Mouse (Mus musculus): ENCODE data around the gene Htr2b. TPM values are rescaled to one million over a fixed set of nuclear protein-coding genes. Genes with fewer than 3 reads are reported as not detected.

The Htr2b gene
- polyA plus RNA-seq, 1 experiment from 2014 or later: 0.13 TPM

GRCm38 (mm10) chr1:86151376-86151775 lies 39.6 kb upstream of the Htr2b start:
- Histone ChIP-seq H3K27me3 (ENCODE audit: control insufficient read depth, insufficient read depth, low read depth, low read length) (no peaks in the 10 kb centered on the region), H3K4me3 (ENCODE audit: low read depth, low read length) (no peak overlapping the region), H3K9me3 (replicated peaks; ENCODE audit: control insufficient read depth, low read length, poor library complexity, severe bottlenecking) (no peaks in the 10 kb centered on the region), H3K4me1 (ENCODE audit: control insufficient read depth, insufficient read depth, low read length) (peaks cover 14% of the 10 kb centered on the region), H3K4me2 (ENCODE audit: low read length) (no peak overlapping the region), H3K36me3 (ENCODE audit: control insufficient read depth, insufficient read depth, low read length) (no peaks in the 10 kb centered on the region), H3K9ac (ENCODE audit: low read depth, low read length) (no peak overlapping the region), H3K27ac (ENCODE audit: low read length) (no peak overlapping the region)
- WGBS: 86% methylated on average over 7 of the region's 7 CpGs
- ATAC-seq: no peak

- Histone ChIP-seq H3K4me1 (ENCODE audit: control insufficient read depth, insufficient read depth, low read length) (peaks cover 14% of the 10 kb centered on the region), H3K36me3 (ENCODE audit: control insufficient read depth, insufficient read depth, low read length) (no peaks in the 10 kb centered on the region), H3K9me3 (replicated peaks; ENCODE audit: control insufficient read depth, low read length, poor library complexity, severe bottlenecking) (no peaks in the 10 kb centered on the region), H3K4me3 (ENCODE audit: low read depth, low read length) (no peak overlapping the region), H3K4me2 (ENCODE audit: low read length) (no peak overlapping the region), H3K9ac (ENCODE audit: low read depth, low read length) (no peak overlapping the region), H3K27ac (ENCODE audit: low read length) (no peak overlapping the region), H3K27me3 (ENCODE audit: control insufficient read depth, insufficient read depth, low read depth, low read length) (no peaks in the 10 kb centered on the region)
- 86% methylated on average over 6 of the region's 6 CpGs for WGBS
- no peak for ATAC-seq
Observed at GRCm38 (mm10) chr1:86150929-86151328, 39.2 kb upstream of the Htr2b start.

GRCm38 (mm10) chr1:86148161-86148560 lies 36.4 kb upstream of the Htr2b start:
- H3K9me3 ChIP-seq (replicated peaks; ENCODE audit: control insufficient read depth, low read length, poor library complexity, severe bottlenecking): no peaks in the 10 kb centered on the region
- no peak overlapping the region for H3K27ac ChIP-seq (ENCODE audit: low read length)
- no peaks in the 10 kb centered on the region; the same call in 1 of the 2 replicates for H3K4me1 ChIP-seq (ENCODE audit: control insufficient read depth, insufficient read depth, low read length)
- H3K4me3 ChIP-seq (ENCODE audit: low read depth, low read length): no peak overlapping the region
- WGBS: 78% methylated on average over 9 of the region's 9 CpGs
- ATAC-seq: no peak
- H3K4me2 ChIP-seq (ENCODE audit: low read length): no peak overlapping the region
- H3K27me3 ChIP-seq (ENCODE audit: control insufficient read depth, insufficient read depth, low read depth, low read length): no peaks in the 10 kb centered on the region
- H3K36me3 ChIP-seq (ENCODE audit: control insufficient read depth, insufficient read depth, low read length): no peaks in the 10 kb centered on the region; the same call in 1 of the 2 replicates
- H3K9ac ChIP-seq (ENCODE audit: low read depth, low read length): no peak overlapping the region

- Histone ChIP-seq H3K4me3 (ENCODE audit: low read depth, low read length) (no peak overlapping the region), H3K36me3 (ENCODE audit: control insufficient read depth, insufficient read depth, low read length) (no peaks in the 10 kb centered on the region; the same call in 1 of the 2 replicates), H3K9me3 (replicated peaks; ENCODE audit: control insufficient read depth, low read length, poor library complexity, severe bottlenecking) (no peaks in the 10 kb centered on the region), H3K4me1 (ENCODE audit: control insufficient read depth, insufficient read depth, low read length) (no peaks in the 10 kb centered on the region; the same call in 1 of the 2 replicates), H3K9ac (ENCODE audit: low read depth, low read length) (no peak overlapping the region), H3K4me2 (ENCODE audit: low read length) (no peak overlapping the region), H3K27ac (ENCODE audit: low read length) (no peak overlapping the region), H3K27me3 (ENCODE audit: control insufficient read depth, insufficient read depth, low read depth, low read length) (no peaks in the 10 kb centered on the region)
- WGBS: 84% methylated on average over 5 of the region's 5 CpGs
- ATAC-seq: no peak
Observed at GRCm38 (mm10) chr1:86147557-86147956, 35.8 kb upstream of the Htr2b start.

GRCm38 (mm10) chr1:86146293-86146692 lies 34.5 kb upstream of the Htr2b start:
- no peaks in the 10 kb centered on the region for H3K9me3 ChIP-seq (replicated peaks; ENCODE audit: control insufficient read depth, low read length, poor library complexity, severe bottlenecking)
- H3K36me3 ChIP-seq (ENCODE audit: control insufficient read depth, insufficient read depth, low read length): no peaks in the 10 kb centered on the region; the same call in 1 of the 2 replicates
- WGBS: 92% methylated on average over 5 of the region's 5 CpGs
- no peaks in the 10 kb centered on the region for H3K27me3 ChIP-seq (ENCODE audit: control insufficient read depth, insufficient read depth, low read depth, low read length)
- no peak overlapping the region for H3K27ac ChIP-seq (ENCODE audit: low read length)
- H3K4me2 ChIP-seq (ENCODE audit: low read length): no peak overlapping the region
- no peak overlapping the region for H3K4me3 ChIP-seq (ENCODE audit: low read depth, low read length)
- H3K9ac ChIP-seq (ENCODE audit: low read depth, low read length): no peak overlapping the region
- no peak for ATAC-seq
- no peaks in the 10 kb centered on the region; the same call in 1 of the 2 replicates for H3K4me1 ChIP-seq (ENCODE audit: control insufficient read depth, insufficient read depth, low read length)

- H3K4me2 ChIP-seq (ENCODE audit: low read length): no peak overlapping the region
- 79% methylated on average over 21 of the region's 21 CpGs for WGBS
- peaks cover 2% of the 10 kb centered on the region for H3K36me3 ChIP-seq (ENCODE audit: control insufficient read depth, insufficient read depth, low read length)
- H3K4me1 ChIP-seq (ENCODE audit: control insufficient read depth, insufficient read depth, low read length): no peaks in the 10 kb centered on the region
- H3K27ac ChIP-seq (ENCODE audit: low read length): no peak overlapping the region
- no peak overlapping the region for H3K4me3 ChIP-seq (ENCODE audit: low read depth, low read length)
- H3K9me3 ChIP-seq (replicated peaks; ENCODE audit: control insufficient read depth, low read length, poor library complexity, severe bottlenecking): no peaks in the 10 kb centered on the region
- no peak overlapping the region for H3K9ac ChIP-seq (ENCODE audit: low read depth, low read length)
- ATAC-seq: no peak
- H3K27me3 ChIP-seq (ENCODE audit: control insufficient read depth, insufficient read depth, low read depth, low read length): no peaks in the 10 kb centered on the region
Observed at GRCm38 (mm10) chr1:86144001-86144944, 32.5 kb upstream of the Htr2b start.

GRCm38 (mm10) chr1:86143165-86143564 lies 31.4 kb upstream of the Htr2b start:
- H3K36me3 ChIP-seq (ENCODE audit: control insufficient read depth, insufficient read depth, low read length): peaks cover 5% of the 10 kb centered on the region
- H3K9ac ChIP-seq (ENCODE audit: low read depth, low read length): no peak overlapping the region
- ATAC-seq: no peak
- WGBS: 82% methylated on average over 4 of the region's 4 CpGs
- H3K27me3 ChIP-seq (ENCODE audit: control insufficient read depth, insufficient read depth, low read depth, low read length): no peaks in the 10 kb centered on the region
- H3K9me3 ChIP-seq (replicated peaks; ENCODE audit: control insufficient read depth, low read length, poor library complexity, severe bottlenecking): no peaks in the 10 kb centered on the region
- H3K27ac ChIP-seq (ENCODE audit: low read length): no peak overlapping the region
- no peak overlapping the region for H3K4me2 ChIP-seq (ENCODE audit: low read length)
- no peak overlapping the region for H3K4me3 ChIP-seq (ENCODE audit: low read depth, low read length)
- no peaks in the 10 kb centered on the region for H3K4me1 ChIP-seq (ENCODE audit: control insufficient read depth, insufficient read depth, low read length)

- H3K4me3 ChIP-seq (ENCODE audit: low read depth, low read length): no peak overlapping the region
- no peaks in the 10 kb centered on the region for H3K9me3 ChIP-seq (replicated peaks; ENCODE audit: control insufficient read depth, low read length, poor library complexity, severe bottlenecking)
- peaks cover 17% of the 10 kb centered on the region for H3K36me3 ChIP-seq (ENCODE audit: control insufficient read depth, insufficient read depth, low read length)
- no peaks in the 10 kb centered on the region for H3K4me1 ChIP-seq (ENCODE audit: control insufficient read depth, insufficient read depth, low read length)
- 85% methylated on average over 3 of the region's 3 CpGs for WGBS
- H3K4me2 ChIP-seq (ENCODE audit: low read length): no peak overlapping the region
- no peak for ATAC-seq
- H3K27me3 ChIP-seq (ENCODE audit: control insufficient read depth, insufficient read depth, low read depth, low read length): no peaks in the 10 kb centered on the region
- no peak overlapping the region for H3K27ac ChIP-seq (ENCODE audit: low read length)
- H3K9ac ChIP-seq (ENCODE audit: low read depth, low read length): no peak overlapping the region
Observed at GRCm38 (mm10) chr1:86141081-86141480, 29.3 kb upstream of the Htr2b start.

DNA sequence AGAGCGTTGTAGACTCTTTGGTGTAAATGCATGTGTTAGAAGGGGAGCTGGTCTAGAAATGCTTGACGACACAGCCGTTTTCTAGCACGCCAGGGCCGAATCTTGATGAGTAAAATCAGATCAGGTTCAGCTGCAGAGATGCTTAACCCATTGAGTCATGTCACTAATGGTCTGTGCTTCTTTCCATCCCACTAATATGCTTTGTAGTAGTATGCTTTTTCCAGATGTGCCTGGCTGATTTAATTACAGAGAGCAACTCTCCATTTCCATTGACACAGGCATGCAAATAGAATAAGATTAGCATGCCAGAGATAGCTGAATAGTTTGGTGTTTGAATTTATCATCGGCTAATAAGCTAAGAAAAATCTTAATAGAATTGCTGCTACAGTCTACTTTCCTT lies 23.5 kb upstream of the Htr2b start:
- Histone ChIP-seq H3K4me1 (ENCODE audit: control insufficient read depth, insufficient read depth, low read length) (no peaks in the 10 kb centered on the region), H3K4me3 (ENCODE audit: low read depth, low read length) (no peak overlapping the region), H3K27ac (ENCODE audit: low read length) (no peak overlapping the region), H3K9ac (ENCODE audit: low read depth, low read length) (no peak overlapping the region), H3K9me3 (replicated peaks; ENCODE audit: control insufficient read depth, low read length, poor library complexity, severe bottlenecking) (no peaks in the 10 kb centered on the region), H3K4me2 (ENCODE audit: low read length) (no peak overlapping the region), H3K36me3 (ENCODE audit: control insufficient read depth, insufficient read depth, low read length) (peaks cover 48% of the 10 kb centered on the region), H3K27me3 (ENCODE audit: control insufficient read depth, insufficient read depth, low read depth, low read length) (no peaks in the 10 kb centered on the region)
- WGBS: 86% methylated on average over 6 of the region's 6 CpGs
- ATAC-seq: no peak
